Mouse (Mus musculus): ENCODE measurements around the gene 5730522E02Rik.
"Not testable (repeated sequence)": the region's sequence is repeated elsewhere in the genome, so short reads cannot be mapped to it uniquely, and the experiment has no call there.

Gene 5730522E02Rik

GRCm38 (mm10) chr11:26210582-26211180, at the start of gene 5730522E02Rik:
5730522E02Rik (minus strand) TSS chr11:26210763.
- peak; percentile 5 for DNase-seq

GRCm38 (mm10) chr11:26236540-26236939, 26.0 kb upstream of the 5730522E02Rik start:
- no peak for DNase-seq

- no peak for DNase-seq
These were observed 19.3 kb upstream of the 5730522E02Rik start for GRCm38 (mm10) chr11:26229895-26230294.

GRCm38 (mm10) chr11:26213643-26214042, 3.1 kb upstream of the 5730522E02Rik start:
- not testable (repeated sequence) for DNase-seq

GRCm38 (mm10) chr11:26209811-26210581, 567 bp downstream of the 5730522E02Rik start:
- peak; percentile 17 for DNase-seq

- no peak for DNase-seq
These were observed 7.1 kb downstream of the 5730522E02Rik start for GRCm38 (mm10) chr11:26203466-26203865.

- DNase-seq = no peak
These were observed 7.7 kb downstream of the 5730522E02Rik start for GRCm38 (mm10) chr11:26202842-26203241.

GRCm38 (mm10) chr11:26201778-26202097, 8.8 kb downstream of the 5730522E02Rik start:
- DNase-seq = no peak

GRCm38 (mm10) chr11:26200970-26201777, 9.4 kb downstream of the 5730522E02Rik start:
- DNase-seq = peak; percentile 6

- no peak for DNase-seq
These were observed 15.1 kb downstream of the 5730522E02Rik start for GRCm38 (mm10) chr11:26195468-26195867.

GRCm38 (mm10) chr11:26187231-26187967, 23.2 kb downstream of the 5730522E02Rik start:
- no peak for DNase-seq

GRCm38 (mm10) chr11:26170572-26170971, 40.0 kb downstream of the 5730522E02Rik start:
- DNase-seq = no peak

- no peak for DNase-seq
These were observed 43.0 kb downstream of the 5730522E02Rik start for GRCm38 (mm10) chr11:26167609-26167971.

- no peak for DNase-seq
These were observed 43.5 kb downstream of the 5730522E02Rik start for GRCm38 (mm10) chr11:26166966-26167608.

- DNase-seq = no peak
These were observed 45.8 kb downstream of the 5730522E02Rik start for GRCm38 (mm10) chr11:26164651-26165259.

GRCm38 (mm10) chr11:26161354-26161753, 49.2 kb downstream of the 5730522E02Rik start:
- DNase-seq = no peak

- DNase-seq = no peak
These were observed 51.5 kb downstream of the 5730522E02Rik start for GRCm38 (mm10) chr11:26159033-26159432.

- no peak for DNase-seq
These were observed 70.5 kb downstream of the 5730522E02Rik start for GRCm38 (mm10) chr11:26140024-26140423.

GRCm38 (mm10) chr11:26138013-26138412, 72.5 kb downstream of the 5730522E02Rik start:
- no peak for DNase-seq

- no peak for DNase-seq
These were observed 79.7 kb downstream of the 5730522E02Rik start for GRCm38 (mm10) chr11:26130911-26131310.

GRCm38 (mm10) chr11:26129054-26129453, 81.5 kb downstream of the 5730522E02Rik start:
- no peak for DNase-seq

GRCm38 (mm10) chr11:26128385-26128784, 82.2 kb downstream of the 5730522E02Rik start:
- DNase-seq = no peak
